Mouse (Mus musculus) small intestine, adult 2 months (tissue): ENCODE measurements around the gene Als2.

Experiments
- CTCF ChIP-seq: fragments of 200-500 bp; IDR thresholded peaks from 2 replicates; pipeline ENCODE4 v1.5.1; 2012; ENCODE audit warnings: low read depth, mild to moderate bottlenecking, control low read depth, inconsistent platforms, low read length, moderate library complexity, mixed read lengths; ENCODE audit not compliant: insufficient replicate concordance, insufficient read length; ENCODE audit errors: extremely low read depth
- POLR2A ChIP-seq: fragments of 200-500 bp; IDR thresholded peaks from 2 replicates; pipeline ENCODE4 v1.6.1; 2012; ENCODE audit warnings: low read depth, mild to moderate bottlenecking, control low read depth, inconsistent platforms, low read length, moderate library complexity

DNA sequence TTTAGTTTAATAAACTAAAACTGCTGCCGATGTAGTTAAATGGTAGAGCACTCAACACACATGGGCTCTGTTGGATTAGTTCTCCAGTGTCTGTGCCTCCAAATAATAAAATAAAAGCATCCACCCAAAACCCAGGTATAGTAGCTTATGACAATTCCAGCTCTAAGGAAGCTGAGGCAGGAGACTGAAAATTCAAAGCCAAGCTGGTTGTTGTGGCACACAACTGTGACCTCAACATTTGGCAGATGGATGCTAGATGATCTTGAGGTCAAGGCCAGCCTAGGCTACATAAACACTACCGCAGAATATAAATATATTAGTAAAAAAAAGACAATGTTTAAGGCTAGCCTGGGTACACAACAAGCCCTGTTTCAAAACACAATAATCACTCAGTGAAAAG lies 15.4 kb downstream of the Als2 start:
- no peak for TF ChIP-seq CTCF
- no peak for TF ChIP-seq POLR2A
